Mouse (Mus musculus) heart, embryonic 11.5 days (tissue): ENCODE data around the gene Brd4. TPM values are rescaled to one million over a fixed set of nuclear protein-coding genes. Genes with fewer than 3 reads are reported as not detected.

Source experiments
- ATAC-seq: fragments of 200-750 bp; cut with Nextera tagmentation; replicated peaks from 2 replicates; pipeline ENCODE4 v1.8.0; 2017; ENCODE audit warnings: moderate library complexity; ENCODE audit not compliant: insufficient number of reproducible peaks, low FRiP score, low TSS enrichment
- H3K27ac ChIP-seq: fragments of 300-500 bp; sonication (generic); 2 replicates; pipeline ENCODE4 v1.5.1; 2014; ENCODE audit warnings: mild to moderate bottlenecking, low read depth, low read length
- H3K27me3 ChIP-seq: fragments of 300-500 bp; sonication (generic); 2 replicates; pipeline ENCODE4 v1.6.1; 2014; ENCODE audit warnings: mild to moderate bottlenecking, low read length, mixed read lengths; ENCODE audit not compliant: control insufficient read depth, insufficient read depth
- H3K36me3 ChIP-seq: fragments of 300-500 bp; sonication (generic); 2 replicates; pipeline ENCODE4 v1.6.1; 2014; ENCODE audit warnings: mild to moderate bottlenecking, low read length, moderate library complexity, mixed read lengths; ENCODE audit not compliant: control insufficient read depth, insufficient read depth
- H3K4me1 ChIP-seq: fragments of 300-500 bp; sonication (generic); 2 replicates; pipeline ENCODE4 v1.6.1; 2014; ENCODE audit warnings: low read length; ENCODE audit not compliant: control insufficient read depth, insufficient read depth
- H3K4me2 ChIP-seq: fragments of 300-500 bp; sonication (generic); 2 replicates; pipeline ENCODE4 v1.6.1; 2014; ENCODE audit warnings: mild to moderate bottlenecking, moderate library complexity
- H3K4me3 ChIP-seq: fragments of 300-500 bp; sonication (generic); 2 replicates; pipeline ENCODE4 v1.5.1; 2014; ENCODE audit warnings: low read depth, low read length
- H3K9ac ChIP-seq: fragments of 300-500 bp; sonication (generic); 2 replicates; pipeline ENCODE4 v1.6.1; 2014; ENCODE audit warnings: mild to moderate bottlenecking, low read depth, low read length, moderate library complexity
- H3K9me3 ChIP-seq: fragments of 300-500 bp; sonication (generic); replicated peaks from 2 replicates; pipeline ENCODE4 v1.6.1; 2016; ENCODE audit warnings: low read length; ENCODE audit not compliant: control insufficient read depth
- WGBS: fragments of 180-500 bp; shearing (Covaris S2); extraction: QIAGEN DNeasy Blood & Tissue Kit; methylation state at CpG from one replicate; pipeline ENCODE4 v1.1.7; 2014; ENCODE audit not compliant: insufficient replicate concordance; 5-methylcytosine and 5-hydroxymethylcytosine counted together
- polyA plus RNA-seq: library from polyadenylated mRNA; unstranded; fragments of >200 nt; fragmentation: Nextera tagmentation; extraction: Ambion mirVana; gene quantifications from 2 replicates; pipeline ENCODE4 v1.2.1, GENCODE M21; 2014

Gene Brd4
- polyA plus RNA-seq = 67.1 and 76.2 TPM in 2 replicates

DNA sequence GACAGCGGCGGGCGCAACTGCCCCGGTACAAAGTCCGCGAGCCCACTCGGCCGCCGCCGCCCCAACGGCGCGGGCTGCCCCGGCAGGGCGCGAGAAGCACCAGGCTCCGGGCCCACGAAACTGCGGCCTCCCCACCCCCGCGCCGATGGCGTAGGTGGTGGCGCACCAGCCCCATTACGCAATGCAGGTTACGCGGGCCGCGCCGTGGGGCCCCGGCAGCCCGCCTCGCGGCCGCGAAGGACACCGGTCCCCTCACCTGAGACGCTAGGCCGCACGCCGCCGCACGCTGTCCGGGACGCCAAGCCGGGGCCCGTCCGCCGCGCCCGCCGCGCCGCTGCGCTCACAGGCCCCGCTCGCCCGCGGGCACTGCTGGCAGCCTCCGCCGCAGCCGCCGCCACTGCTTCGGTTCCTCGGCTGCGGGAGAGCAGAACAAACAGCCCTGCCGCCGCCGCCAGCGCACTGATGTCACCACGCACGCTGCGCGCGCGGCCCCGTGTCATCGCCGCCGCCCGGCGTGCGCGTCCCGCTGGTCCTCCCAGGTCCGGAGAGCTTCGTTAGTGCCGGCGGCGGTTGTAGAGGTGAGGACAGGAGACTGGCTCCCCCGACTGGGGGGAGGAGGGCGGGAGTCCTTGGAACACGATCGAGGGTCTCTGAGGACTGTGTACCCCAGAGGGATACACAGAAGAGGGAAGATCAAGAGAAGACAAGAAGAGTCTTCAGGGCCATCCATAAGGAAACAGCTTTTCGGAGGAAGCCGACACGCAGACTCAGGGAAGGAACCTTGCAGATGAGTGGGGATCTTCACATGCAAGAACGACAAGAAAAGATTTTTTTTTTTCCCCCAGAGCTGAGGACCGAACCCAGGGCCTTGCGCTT is at the start of gene Brd4:
Gene Brd4 (minus strand): TSS at position 461 of the 876 bp plus-strand sequence.
- H3K4me1 ChIP-seq = peaks cover 8% of the 10 kb centered on the region
- peak within 1 kb of the TSS; percentile 96 for H3K9ac ChIP-seq
- no peaks in the 10 kb centered on the region for H3K9me3 ChIP-seq
- under 1% methylated on average over 82 of the region's 100 CpGs for WGBS
- H3K4me3 ChIP-seq = peak within 1 kb of the TSS; percentile 88
- H3K27ac ChIP-seq = peak within 1 kb of the TSS; percentile 99
- peak; percentile 88 for ATAC-seq
- H3K4me2 ChIP-seq = peak within 1 kb of the TSS; percentile 82
- no peaks in the 10 kb centered on the region for H3K36me3 ChIP-seq
- H3K27me3 ChIP-seq = no peaks in the 10 kb centered on the region

DNA sequence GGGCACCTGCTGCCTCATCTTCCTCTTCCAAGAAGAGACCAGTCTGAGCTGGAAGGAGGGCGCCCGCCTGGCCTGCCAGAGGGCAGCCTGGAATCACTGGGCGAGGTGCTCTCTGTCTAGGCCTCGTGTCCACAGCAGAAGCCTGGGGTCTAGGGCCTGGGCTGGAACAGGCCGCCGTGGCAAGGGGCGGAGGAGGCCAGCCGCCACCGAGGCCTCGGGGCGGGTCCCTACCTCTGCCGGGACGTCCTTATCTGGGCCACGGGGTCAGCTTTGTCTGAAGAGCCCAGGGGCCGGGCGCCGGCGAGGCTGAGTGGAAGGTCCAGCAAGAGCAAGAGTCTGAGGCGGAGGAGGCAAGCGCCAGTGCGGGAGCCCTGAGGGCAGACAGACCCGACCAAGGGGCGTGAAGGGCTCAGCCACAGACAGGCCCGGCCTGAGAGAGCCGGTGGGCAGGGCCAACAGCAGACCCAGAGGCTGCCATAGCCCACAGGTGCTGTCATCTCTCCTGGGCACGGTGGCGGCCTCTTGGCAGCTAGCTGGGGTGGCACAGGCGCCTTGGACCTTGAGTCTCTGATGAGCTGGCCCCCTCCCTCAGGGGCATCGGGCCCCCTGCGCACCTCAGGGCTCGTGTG is 49.3 kb upstream of the Brd4 start:
- Histone ChIP-seq H3K27ac (no peak overlapping the region), H3K27me3 (no peaks in the 10 kb centered on the region), H3K9ac (no peak overlapping the region), H3K4me3 (no peak overlapping the region), H3K9me3 (no peaks in the 10 kb centered on the region), H3K36me3 (peaks cover 48% of the 10 kb centered on the region), H3K4me1 (no peaks in the 10 kb centered on the region; the same call in 1 of the 2 replicates), H3K4me2 (no peak overlapping the region)
- WGBS = 70% methylated on average over 31 of the region's 31 CpGs
- peak; percentile 47 for ATAC-seq

DNA sequence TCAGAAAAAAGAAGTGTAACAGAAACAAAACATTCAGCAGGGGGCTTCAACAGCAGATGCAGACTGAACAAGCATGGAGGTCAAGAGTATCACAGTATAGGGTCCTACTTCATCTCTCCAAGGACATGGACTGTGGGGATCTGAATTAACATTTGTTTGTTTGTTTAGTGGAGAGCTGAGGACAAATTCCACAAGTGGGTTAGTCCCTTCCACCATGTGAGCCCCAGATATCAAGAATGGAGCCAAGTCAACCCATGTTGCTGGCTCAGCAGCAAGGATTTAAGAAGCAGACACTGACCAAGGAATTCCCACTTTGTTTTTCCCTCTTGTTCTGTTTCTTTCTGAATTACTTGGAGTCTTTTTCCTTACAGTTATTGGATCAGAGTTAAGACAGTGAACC is 43.0 kb upstream of the Brd4 start:
- Histone ChIP-seq H3K27me3 (no peaks in the 10 kb centered on the region), H3K4me3 (no peak overlapping the region), H3K9me3 (no peaks in the 10 kb centered on the region), H3K4me2 (no peak overlapping the region), H3K36me3 (peaks cover 14% of the 10 kb centered on the region), H3K27ac (no peak overlapping the region), H3K9ac (no peak overlapping the region), H3K4me1 (0 out of 2 replicates have a peak, but pooled peaks cover 2% of the 10 kb centered on the region)
- no peak for ATAC-seq

DNA sequence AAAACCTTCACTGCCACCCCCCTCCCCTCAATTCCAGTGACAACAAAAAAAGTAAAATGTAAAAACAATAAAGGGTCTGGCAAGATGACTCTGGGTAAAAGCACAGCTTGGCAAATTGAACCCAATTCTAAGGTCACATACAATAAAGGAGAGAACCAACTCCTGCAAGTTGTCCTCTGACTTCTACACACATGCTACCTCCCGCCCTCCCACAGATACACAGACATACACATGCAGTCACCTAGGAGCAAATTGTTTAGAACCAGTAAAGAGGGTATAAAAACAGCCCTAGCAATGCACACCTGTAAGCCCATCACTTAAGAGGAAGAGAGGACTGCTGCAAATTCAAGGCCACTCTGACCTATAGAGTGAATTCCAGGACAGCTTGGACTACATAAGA is 38.3 kb upstream of the Brd4 start:
- H3K4me2 ChIP-seq = no peak overlapping the region
- ATAC-seq = no peak
- H3K27ac ChIP-seq = no peak overlapping the region
- H3K9me3 ChIP-seq = no peaks in the 10 kb centered on the region
- peaks cover 7% of the 10 kb centered on the region for H3K4me1 ChIP-seq
- H3K4me3 ChIP-seq = no peak overlapping the region
- H3K36me3 ChIP-seq = peaks cover 10% of the 10 kb centered on the region; the same call in 1 of the 2 replicates
- H3K27me3 ChIP-seq = no peaks in the 10 kb centered on the region
- no peak overlapping the region for H3K9ac ChIP-seq
- 88% methylated on average over 1 of the region's 1 CpGs for WGBS

DNA sequence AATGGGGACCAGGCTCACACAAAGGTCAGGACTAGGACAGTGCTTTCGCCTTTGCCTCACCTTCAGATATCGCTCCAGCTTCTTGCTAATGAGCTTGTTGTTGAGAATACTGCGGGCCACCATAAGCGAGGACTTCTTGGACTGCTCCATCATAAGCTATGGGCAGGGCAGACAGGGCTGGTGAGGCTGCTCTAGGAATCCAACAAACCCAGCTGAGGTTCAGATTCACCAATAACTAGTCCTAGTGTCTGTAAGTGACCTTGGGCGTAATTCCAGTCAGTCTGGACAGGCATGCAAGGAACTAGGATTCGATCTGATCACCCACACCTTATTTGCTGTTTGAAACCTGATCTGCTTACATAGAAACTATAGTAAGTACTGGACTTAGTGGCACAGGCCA is 37.3 kb upstream of the Brd4 start:
- Histone ChIP-seq H3K4me3 (peak overlapping the region; percentile 67), H3K9me3 (no peaks in the 10 kb centered on the region), H3K4me1 (peaks cover 7% of the 10 kb centered on the region), H3K27me3 (no peaks in the 10 kb centered on the region), H3K27ac (peak overlapping the region; percentile 94), H3K9ac (peak overlapping the region; percentile 87), H3K4me2 (peak overlapping the region; percentile 91), H3K36me3 (peaks cover 16% of the 10 kb centered on the region)
- 15% methylated on average over 6 of the region's 6 CpGs for WGBS
- no peak for ATAC-seq

DNA sequence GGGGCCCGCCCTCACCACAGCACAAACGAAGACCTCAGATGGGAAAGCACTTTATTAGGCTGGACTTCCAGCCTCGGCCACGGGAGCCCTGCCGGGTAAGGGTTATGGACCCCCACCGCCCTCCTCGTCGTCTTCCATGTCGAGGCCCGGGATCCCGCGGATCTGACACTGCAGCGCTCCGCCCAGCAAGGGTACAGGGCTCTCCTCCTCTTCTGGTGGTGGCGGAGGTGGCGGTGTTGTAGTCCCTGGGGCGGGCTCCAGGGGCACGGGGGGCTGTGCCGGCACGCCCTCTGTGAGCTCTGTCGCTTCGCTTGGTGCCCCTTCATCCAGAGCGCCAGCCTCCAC is 36.8 kb upstream of the Brd4 start:
- peak overlapping the region; percentile 87 for H3K9ac ChIP-seq
- peaks cover 21% of the 10 kb centered on the region for H3K36me3 ChIP-seq
- under 1% methylated on average over 22 of the region's 23 CpGs for WGBS
- peak overlapping the region; percentile 94 for H3K27ac ChIP-seq
- H3K9me3 ChIP-seq = no peaks in the 10 kb centered on the region
- peaks cover 7% of the 10 kb centered on the region for H3K4me1 ChIP-seq
- H3K4me2 ChIP-seq = peak overlapping the region; percentile 91
- peak; percentile 76 for ATAC-seq
- H3K27me3 ChIP-seq = no peaks in the 10 kb centered on the region
- peak overlapping the region; percentile 67 for H3K4me3 ChIP-seq

DNA sequence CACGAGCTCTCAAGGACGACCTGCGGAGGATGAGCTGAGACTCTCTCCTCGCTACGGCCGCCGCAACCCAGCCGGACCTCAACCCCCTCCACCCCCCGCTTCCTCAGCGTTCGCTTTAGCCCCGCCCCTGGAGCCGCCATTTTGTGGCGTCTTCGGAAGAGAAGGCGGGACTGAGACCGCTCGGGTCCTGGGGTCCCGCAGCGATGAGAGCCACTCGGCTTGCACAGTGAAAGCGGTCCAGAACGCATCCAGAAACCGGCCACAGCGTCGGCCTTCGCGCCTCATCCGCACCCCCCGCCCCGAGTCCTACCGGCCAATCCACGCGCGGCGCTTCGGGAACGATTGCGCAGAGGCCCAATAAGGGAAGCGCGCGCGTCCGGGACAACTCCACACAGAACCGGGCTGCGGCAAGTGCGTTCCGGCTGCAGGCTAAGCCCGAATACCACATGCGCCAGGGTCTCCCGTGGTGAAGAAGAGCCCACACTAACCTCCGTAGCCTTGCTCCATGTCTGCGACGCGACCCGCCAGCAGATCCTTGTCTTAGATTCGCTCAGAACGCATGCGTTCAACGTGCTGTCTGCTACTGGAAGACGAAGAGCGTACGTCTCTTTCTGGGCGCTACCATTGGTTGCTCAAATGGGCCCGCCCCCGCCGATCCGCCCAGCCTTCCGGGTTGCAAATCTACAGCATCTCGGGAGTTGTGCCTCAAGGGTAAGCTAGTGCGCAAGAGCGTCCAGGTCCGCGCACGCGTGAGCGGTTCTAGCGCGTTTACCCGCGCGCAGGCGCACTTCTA is 36.3 kb upstream of the Brd4 start, which contains the start of gene Akap8:
Gene Akap8 (minus strand): TSS at position 642 of the 793 bp plus-strand sequence.
- Histone ChIP-seq H3K4me3 (peak within 1 kb of the TSS; percentile 67), H3K9ac (peak within 1 kb of the TSS; percentile 87), H3K27ac (peak within 1 kb of the TSS; percentile 94), H3K4me1 (peaks cover 7% of the 10 kb centered on the region), H3K36me3 (peaks cover 22% of the 10 kb centered on the region), H3K9me3 (no peaks in the 10 kb centered on the region), H3K27me3 (no peaks in the 10 kb centered on the region), H3K4me2 (peak within 1 kb of the TSS; percentile 93)
- ATAC-seq = peak; percentile 94
- under 1% methylated on average over 83 of the region's 83 CpGs for WGBS

DNA sequence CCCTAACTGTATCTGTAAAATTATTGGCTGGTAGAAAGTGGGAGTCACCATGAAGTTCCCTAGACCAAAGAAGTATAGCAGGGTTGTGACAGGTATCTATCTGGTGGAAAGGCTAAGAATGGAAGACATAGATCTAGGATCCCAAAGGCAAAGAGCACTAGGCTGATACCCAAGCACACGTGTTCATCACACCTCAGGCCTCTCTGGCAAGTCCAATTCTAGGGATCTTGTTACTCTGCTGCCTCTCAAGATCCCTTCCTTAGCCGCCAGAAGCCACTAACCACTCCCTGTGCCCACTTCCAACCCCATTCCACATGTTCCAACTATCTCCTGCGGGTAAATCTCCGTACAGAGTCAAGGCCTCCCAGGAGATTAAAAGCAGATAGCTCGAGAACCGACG is 35.4 kb upstream of the Brd4 start:
- Histone ChIP-seq H3K27ac (peak overlapping the region; percentile 94), H3K36me3 (peaks cover 27% of the 10 kb centered on the region), H3K4me2 (peak overlapping the region; percentile 93), H3K9me3 (no peaks in the 10 kb centered on the region), H3K4me1 (peaks cover 7% of the 10 kb centered on the region), H3K4me3 (peak overlapping the region; percentile 67), H3K27me3 (no peaks in the 10 kb centered on the region), H3K9ac (peak overlapping the region; percentile 87)
- no peak for ATAC-seq
- under 1% methylated on average over 7 of the region's 7 CpGs for WGBS
